18 mouse cellular contexts compared by ENCODE assay signal in genomic region chr10:121457381-121457780, GRCm38 (mm10).
"Had no signal": no experiment of that assay in that cellular context is flagged by ENCODE, and none has a peak within 500 bp of the region (broad histone marks: within the 10 kb centered on the region; RNA-seq: fewer than 3 reads in every experiment).

No protein-coding gene starts in this region.

- H3K9ac ChIP-seq: limb, embryonic 12.5 days; limb, embryonic 15.5 days; liver, embryonic 13.5 days; neural tube, embryonic 12.5 days; neural tube, embryonic 15.5 days had no signal

- H3K9me3 ChIP-seq: limb, embryonic 12.5 days; limb, embryonic 15.5 days; liver, embryonic 13.5 days; neural tube, embryonic 12.5 days; neural tube, embryonic 15.5 days had no signal

- H3K4me2 ChIP-seq: limb, embryonic 12.5 days; limb, embryonic 15.5 days; liver, embryonic 13.5 days; midbrain, embryonic 11.5 days; neural tube, embryonic 12.5 days; neural tube, embryonic 15.5 days had no signal

- H3K27me3 ChIP-seq: limb, embryonic 12.5 days; limb, embryonic 15.5 days; liver, embryonic 13.5 days; neural tube, embryonic 12.5 days; neural tube, embryonic 15.5 days had no signal

- DNase-seq: kidney, postnatal 4 days; left cerebral cortex, postnatal 4 days; liver, embryonic 13.5 days; lung, adult 2 months; lung, postnatal 14 days; lung, postnatal 4 days; midbrain, embryonic 14.5 days; right cerebral cortex, adult 18-20 months; right cerebral cortex, postnatal 14 days; right cerebral cortex, postnatal 4 days; spleen, adult 18-20 months; thymus, adult 18-20 months; thymus, postnatal 36 days had no signal

- H3K36me3 ChIP-seq: limb, embryonic 12.5 days; limb, embryonic 15.5 days; liver, embryonic 13.5 days; neural tube, embryonic 12.5 days; neural tube, embryonic 15.5 days had no signal

- H3K27ac ChIP-seq: limb, embryonic 12.5 days; limb, embryonic 15.5 days; liver, embryonic 13.5 days; neural tube, embryonic 12.5 days; neural tube, embryonic 15.5 days had no signal

- H3K4me3 ChIP-seq: limb, embryonic 12.5 days; limb, embryonic 15.5 days; liver, embryonic 13.5 days; neural tube, embryonic 12.5 days; neural tube, embryonic 15.5 days had no signal
